Mouse (Mus musculus) midbrain, embryonic 16.5 days (tissue): ENCODE measurements at regions not wholly inside any gene's neighbourhood (a gene's known extent, or its start where the extent isn't known, plus 50 kb on each side); places are given as distances from the start of the nearest gene placed in this dataset.

Experiments
- ATAC-seq: fragments of 200-750 bp; cut with Nextera tagmentation; 2 replicates; pipeline ENCODE4 v1.8.0; 2017; ENCODE audit warnings: moderate TSS enrichment
- H3K27ac ChIP-seq: fragments of 300-500 bp; sonication (generic); 2 replicates; pipeline ENCODE4 v1.5.1; 2014; ENCODE audit warnings: mild to moderate bottlenecking, low read length, mixed read lengths
- H3K27me3 ChIP-seq: fragments of 300-500 bp; sonication (generic); 2 replicates; pipeline ENCODE4 v1.6.1; 2014; ENCODE audit warnings: low read depth, low read length, mixed read lengths; ENCODE audit not compliant: control insufficient read depth, insufficient read depth
- H3K36me3 ChIP-seq: fragments of 300-500 bp; sonication (generic); 2 replicates; pipeline ENCODE4 v1.6.1; 2014; ENCODE audit warnings: mild to moderate bottlenecking, low read length, moderate library complexity, mixed read lengths; ENCODE audit not compliant: control insufficient read depth, insufficient read depth
- H3K4me1 ChIP-seq: fragments of 300-500 bp; sonication (generic); 2 replicates; pipeline ENCODE4 v1.6.1; 2014; ENCODE audit warnings: mild to moderate bottlenecking, low read length, mixed read lengths; ENCODE audit not compliant: control insufficient read depth, insufficient read depth
- H3K4me2 ChIP-seq: fragments of 300-500 bp; sonication (generic); 2 replicates; pipeline ENCODE4 v1.6.1; 2014; ENCODE audit warnings: mild to moderate bottlenecking, low read length, mixed read lengths
- H3K4me3 ChIP-seq: fragments of 300-500 bp; sonication (generic); 2 replicates; pipeline ENCODE4 v1.5.1; 2014; ENCODE audit warnings: low read depth, mild to moderate bottlenecking, low read length, moderate library complexity, mixed read lengths
- H3K9ac ChIP-seq: fragments of 300-500 bp; sonication (generic); 2 replicates; pipeline ENCODE4 v1.6.1; 2014; ENCODE audit warnings: low read depth, low read length, mixed read lengths
- H3K9me3 ChIP-seq: fragments of 300-500 bp; sonication (generic); replicated peaks from 2 replicates; pipeline ENCODE4 v1.6.1; 2014; ENCODE audit warnings: mild to moderate bottlenecking, low read length, mixed read lengths; ENCODE audit not compliant: control insufficient read depth, poor library complexity, severe bottlenecking
- WGBS: fragments of 180-500 bp; shearing (Covaris S2); extraction: QIAGEN DNeasy Blood & Tissue Kit; methylation state at CpG from one replicate; pipeline ENCODE4 v1.1.7; 2014; 5-methylcytosine and 5-hydroxymethylcytosine counted together

GRCm38 (mm10) chr9:112608932-112609331 is 373.2 kb upstream of the Arpp21 start:
- H3K4me3 ChIP-seq: no peak overlapping the region
- 89% methylated on average over 4 of the region's 4 CpGs for WGBS
- H3K36me3 ChIP-seq: no peaks in the 10 kb centered on the region
- no peaks in the 10 kb centered on the region for H3K27me3 ChIP-seq
- ATAC-seq: no peak
- H3K27ac ChIP-seq: no peak overlapping the region
- H3K4me2 ChIP-seq: no peak overlapping the region
- H3K9me3 ChIP-seq: no peaks in the 10 kb centered on the region
- no peak overlapping the region for H3K9ac ChIP-seq
- no peaks in the 10 kb centered on the region for H3K4me1 ChIP-seq

- no peaks in the 10 kb centered on the region for H3K36me3 ChIP-seq
- no peak overlapping the region for H3K9ac ChIP-seq
- H3K4me2 ChIP-seq: no peak overlapping the region
- 84% methylated on average over 3 of the region's 3 CpGs for WGBS
- H3K4me3 ChIP-seq: no peak overlapping the region
- no peak overlapping the region for H3K27ac ChIP-seq
- no peak for ATAC-seq
- H3K4me1 ChIP-seq: no peaks in the 10 kb centered on the region
- H3K9me3 ChIP-seq: no peaks in the 10 kb centered on the region
- no peaks in the 10 kb centered on the region for H3K27me3 ChIP-seq
Observed at GRCm38 (mm10) chr9:112607221-112607620, 371.5 kb upstream of the Arpp21 start.

- Histone ChIP-seq H3K9ac (no peak overlapping the region), H3K36me3 (no peaks in the 10 kb centered on the region), H3K4me2 (no peak overlapping the region), H3K9me3 (no peaks in the 10 kb centered on the region), H3K4me1 (no peaks in the 10 kb centered on the region), H3K27ac (no peak overlapping the region), H3K27me3 (no peaks in the 10 kb centered on the region), H3K4me3 (no peak overlapping the region)
- no peak for ATAC-seq
Observed at GRCm38 (mm10) chr9:112595731-112596130, 360.0 kb upstream of the Arpp21 start.

GRCm38 (mm10) chr9:112590241-112590640 is 354.5 kb upstream of the Arpp21 start:
- Histone ChIP-seq H3K4me2 (no peak overlapping the region), H3K27me3 (no peaks in the 10 kb centered on the region), H3K9me3 (no peaks in the 10 kb centered on the region), H3K9ac (no peak overlapping the region), H3K36me3 (no peaks in the 10 kb centered on the region), H3K4me3 (no peak overlapping the region), H3K27ac (no peak overlapping the region), H3K4me1 (no peaks in the 10 kb centered on the region)
- WGBS: 58% methylated on average over 3 of the region's 3 CpGs
- ATAC-seq: no peak

GRCm38 (mm10) chr9:112573316-112573715 is 337.6 kb upstream of the Arpp21 start:
- no peaks in the 10 kb centered on the region for H3K4me1 ChIP-seq
- WGBS: 45% methylated on average over 3 of the region's 3 CpGs

GRCm38 (mm10) chr9:112561348-112561747 is 325.6 kb upstream of the Arpp21 start:
- Histone ChIP-seq H3K4me3 (no peak overlapping the region), H3K4me2 (no peak overlapping the region), H3K9me3 (no peaks in the 10 kb centered on the region), H3K4me1 (peaks cover 6% of the 10 kb centered on the region; the same call in 1 of the 2 replicates), H3K9ac (no peak overlapping the region), H3K36me3 (no peaks in the 10 kb centered on the region), H3K27me3 (no peaks in the 10 kb centered on the region), H3K27ac (no peak overlapping the region)
- no peak for ATAC-seq

More at GRCm38 (mm10) chr9:112573316-112573715, 337.6 kb upstream of the Arpp21 start:
- Histone ChIP-seq H3K27ac (no peak overlapping the region), H3K9ac (no peak overlapping the region), H3K9me3 (no peaks in the 10 kb centered on the region), H3K4me3 (no peak overlapping the region), H3K36me3 (no peaks in the 10 kb centered on the region), H3K27me3 (no peaks in the 10 kb centered on the region), H3K4me2 (no peak overlapping the region)
- no peak for ATAC-seq

- ATAC-seq: no peak
- no peak overlapping the region for H3K4me2 ChIP-seq
- peaks cover 6% of the 10 kb centered on the region; the same call in 1 of the 2 replicates for H3K4me1 ChIP-seq
- H3K4me3 ChIP-seq: no peak overlapping the region
- H3K9ac ChIP-seq: no peak overlapping the region
- no peaks in the 10 kb centered on the region for H3K36me3 ChIP-seq
- H3K27me3 ChIP-seq: no peaks in the 10 kb centered on the region
- no peak overlapping the region for H3K27ac ChIP-seq
- 89% methylated on average over 4 of the region's 4 CpGs for WGBS
- no peaks in the 10 kb centered on the region for H3K9me3 ChIP-seq
Observed at GRCm38 (mm10) chr9:112560226-112560625, 324.5 kb upstream of the Arpp21 start.

GRCm38 (mm10) chr9:112537924-112538323 is 302.2 kb upstream of the Arpp21 start:
- Histone ChIP-seq H3K4me2 (no peak overlapping the region), H3K9me3 (no peaks in the 10 kb centered on the region), H3K9ac (no peak overlapping the region), H3K4me3 (no peak overlapping the region), H3K4me1 (no peaks in the 10 kb centered on the region), H3K36me3 (no peaks in the 10 kb centered on the region), H3K27ac (no peak overlapping the region), H3K27me3 (no peaks in the 10 kb centered on the region)
- no peak for ATAC-seq
- 79% methylated on average over 2 of the region's 2 CpGs for WGBS

GRCm38 (mm10) chr9:112525377-112525776 is 289.6 kb upstream of the Arpp21 start:
- no peak for ATAC-seq
- Histone ChIP-seq H3K4me1 (no peaks in the 10 kb centered on the region), H3K4me2 (no peak overlapping the region), H3K27ac (no peak overlapping the region), H3K9me3 (no peaks in the 10 kb centered on the region), H3K9ac (no peak overlapping the region), H3K36me3 (no peaks in the 10 kb centered on the region), H3K27me3 (no peaks in the 10 kb centered on the region), H3K4me3 (no peak overlapping the region)
- 71% methylated on average over 5 of the region's 5 CpGs for WGBS

GRCm38 (mm10) chr9:112523251-112523650 is 287.5 kb upstream of the Arpp21 start:
- 91% methylated on average over 3 of the region's 3 CpGs for whole genome bisulfite sequencing
- Histone ChIP-seq H3K27me3 (no peaks in the 10 kb centered on the region), H3K4me1 (no peaks in the 10 kb centered on the region), H3K9me3 (no peaks in the 10 kb centered on the region), H3K27ac (no peak overlapping the region), H3K36me3 (no peaks in the 10 kb centered on the region), H3K4me2 (no peak overlapping the region), H3K9ac (no peak overlapping the region), H3K4me3 (no peak overlapping the region)
- ATAC-seq: no peak
